Mouse (Mus musculus): ENCODE measurements around the gene H3f3a. TPM values are rescaled to one million over a fixed set of nuclear protein-coding genes. Genes with fewer than 3 reads are reported as not detected.

H3f3a gene
- total RNA-seq, 2 experiments from 2014 or later: 476 to 478 TPM

DNA sequence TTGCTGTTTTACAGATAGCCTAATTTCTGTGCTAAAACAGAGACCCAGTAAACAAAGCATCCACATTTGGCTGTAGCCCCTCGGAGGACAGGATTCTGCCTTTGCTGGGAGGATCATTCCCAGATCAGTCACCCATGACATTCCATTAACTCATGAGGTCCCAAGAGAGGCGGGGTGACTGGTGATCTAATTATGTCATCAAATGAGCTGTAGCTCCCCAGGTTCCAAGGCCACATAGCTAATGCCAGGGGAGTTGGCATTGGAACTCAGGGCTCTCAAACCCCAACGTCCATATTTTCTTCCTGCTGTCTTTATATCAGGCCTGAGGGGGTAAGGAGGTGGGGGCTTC, 30.2 kb downstream of the H3f3a start:
- DNase-seq (ENCODE audit: low spot score in 2 of 2): no peak

DNA sequence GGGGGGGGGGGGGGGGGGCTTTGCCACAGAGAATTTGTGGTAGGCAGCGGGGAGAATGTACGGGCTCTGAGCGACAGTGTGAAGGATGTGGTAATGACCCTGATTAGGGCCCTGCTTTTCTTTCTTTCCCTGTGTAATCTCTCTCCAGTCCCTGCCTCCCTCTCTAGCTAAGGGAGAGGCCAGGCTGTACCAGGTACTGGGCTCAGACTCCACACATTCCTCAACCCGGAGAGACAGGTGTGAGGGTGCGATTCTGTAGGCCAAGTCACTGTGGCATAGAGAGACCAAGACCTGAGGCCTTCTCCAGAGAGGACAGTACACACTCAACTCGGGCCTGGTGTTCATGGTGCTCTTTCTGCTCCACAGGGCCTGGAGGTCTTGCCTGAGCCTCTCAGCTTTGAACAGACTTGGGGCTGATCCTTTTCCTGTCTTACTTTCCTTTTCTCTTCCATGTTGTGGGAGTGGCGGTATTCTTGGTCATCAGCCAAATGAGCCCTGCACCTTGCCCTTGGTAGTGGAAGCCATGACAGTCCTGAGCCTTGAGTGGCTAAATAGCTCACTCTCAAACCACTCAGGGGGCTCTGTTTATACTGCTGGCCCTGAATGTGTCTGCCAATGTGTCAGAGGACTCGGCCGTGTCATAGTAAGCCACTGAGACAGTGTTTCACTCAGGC, 30.7 kb downstream of the H3f3a start:
- no peak for DNase-seq (ENCODE audit: low spot score in 2 of 2)

DNA sequence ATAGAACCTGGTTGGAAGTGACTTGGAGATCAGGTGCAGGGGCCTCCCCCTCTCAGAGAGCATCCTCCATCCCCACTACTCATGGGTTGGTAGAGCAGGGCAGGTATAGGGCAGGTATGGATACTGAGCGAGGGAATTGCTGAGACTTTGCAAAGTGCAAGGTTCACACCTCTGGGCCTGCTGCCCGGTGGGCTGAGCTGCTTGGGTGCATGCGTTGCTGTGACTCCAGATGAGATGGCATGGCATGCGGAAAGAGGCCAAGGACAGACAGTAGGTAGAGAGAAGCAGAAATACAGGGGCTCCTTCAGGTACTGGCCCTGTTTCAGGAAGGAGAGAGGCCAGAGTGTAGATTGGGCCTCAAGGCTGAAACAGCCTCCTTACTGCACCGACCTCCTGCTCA, 32.5 kb downstream of the H3f3a start:
- no peak for DNase-seq (ENCODE audit: low spot score in 2 of 2)

DNA sequence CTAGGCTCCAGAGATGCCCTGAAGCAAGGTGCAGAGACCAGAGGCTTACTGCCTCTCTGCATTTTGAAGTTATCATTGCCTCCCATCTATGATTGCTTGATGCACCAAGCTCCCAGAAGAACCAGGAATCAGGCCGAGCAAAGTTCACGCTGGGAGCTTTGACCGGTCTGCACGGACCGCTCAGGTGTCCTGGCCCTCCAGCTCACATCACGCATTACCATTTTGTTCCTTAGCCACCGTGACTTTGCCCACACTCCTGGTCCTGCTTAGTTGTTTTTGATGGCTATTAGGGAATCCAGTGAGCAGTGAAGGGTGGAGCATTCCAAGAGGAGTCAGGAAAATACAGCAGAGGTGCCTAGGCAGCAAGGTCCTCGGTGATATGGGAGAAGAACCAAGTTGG, 33.5 kb downstream of the H3f3a start:
- no peak for DNase-seq (ENCODE audit: low spot score in 2 of 2)

DNA sequence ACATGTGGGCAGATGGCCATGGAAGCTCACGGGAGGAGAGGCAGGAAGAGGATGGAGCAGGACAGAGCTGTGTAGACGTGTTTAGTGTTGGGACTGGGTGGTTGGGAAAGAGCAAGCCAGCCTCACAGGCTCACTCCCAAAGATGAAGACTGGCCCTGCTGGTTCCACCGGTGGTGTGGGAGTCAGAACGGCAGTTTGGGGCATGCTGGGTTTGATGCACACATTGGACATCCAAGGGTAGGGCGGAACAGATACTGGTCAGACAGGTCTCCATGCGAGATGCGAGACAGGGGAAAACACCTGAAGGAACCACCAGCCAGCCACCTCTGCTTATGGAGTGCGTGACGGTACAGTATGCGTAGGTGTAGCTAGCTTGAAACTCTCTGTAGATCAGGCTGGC, 34.8 kb downstream of the H3f3a start:
- DNase-seq (ENCODE audit: low spot score in 2 of 2): no peak

DNA sequence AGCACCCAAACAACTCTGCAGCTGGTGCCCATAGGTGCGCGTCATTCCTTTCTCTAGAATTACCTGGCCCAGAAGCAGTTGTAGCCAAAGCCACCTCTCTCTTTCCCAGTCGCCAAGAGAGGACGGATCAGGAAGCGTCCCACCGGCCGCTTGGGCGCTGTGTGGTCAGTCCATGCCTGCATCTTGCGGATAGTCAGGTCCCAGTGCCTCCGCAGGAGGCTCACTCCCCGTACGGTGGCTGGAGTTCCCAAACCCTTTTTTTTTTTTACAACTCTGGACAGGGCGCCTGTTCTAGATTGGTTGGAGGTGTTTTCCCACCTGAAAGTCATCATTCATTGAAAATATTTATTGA, 35.4 kb downstream of the H3f3a start:
- no peak for DNase-seq (ENCODE audit: low spot score in 2 of 2)

DNA sequence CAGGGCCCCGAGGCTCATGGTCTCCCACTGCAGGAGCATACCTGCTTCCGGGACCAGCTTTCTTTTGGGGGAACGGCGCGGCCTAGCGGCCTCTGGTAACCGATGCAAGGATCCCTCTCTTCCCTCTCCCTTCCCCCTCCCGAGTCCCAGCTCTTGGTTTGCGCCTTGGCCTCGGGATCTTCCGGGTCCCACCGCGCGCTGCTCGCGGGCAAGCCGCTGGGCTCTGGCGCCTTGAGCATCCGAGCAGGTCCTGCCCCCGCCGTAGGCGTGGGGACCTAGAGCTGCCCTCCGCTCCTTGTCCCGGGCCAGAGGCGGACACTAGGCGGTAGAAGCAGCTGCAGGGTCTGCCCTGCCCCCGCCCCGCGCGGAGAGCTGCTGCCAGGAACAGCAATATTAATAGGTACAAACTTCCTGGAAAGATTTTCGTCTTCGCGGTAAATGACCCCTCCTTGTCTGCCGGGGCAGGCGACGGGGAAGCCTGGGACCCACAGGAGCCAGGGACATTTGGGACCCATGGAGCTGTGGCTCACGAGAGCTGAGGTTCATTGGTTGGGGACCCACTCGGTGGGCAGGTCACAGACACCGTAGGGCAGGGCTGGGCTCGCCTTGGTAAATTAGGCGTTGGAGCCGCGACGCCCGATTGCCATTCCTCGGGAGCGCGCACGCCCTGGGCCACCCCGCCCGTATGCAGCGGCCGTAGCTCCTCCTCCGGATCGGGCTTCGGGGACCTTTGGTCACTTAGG, 35.9 kb downstream of the H3f3a start:
- peak; percentile 74 to 83 for DNase-seq (ENCODE audit: low spot score in 2 of 2)

DNA sequence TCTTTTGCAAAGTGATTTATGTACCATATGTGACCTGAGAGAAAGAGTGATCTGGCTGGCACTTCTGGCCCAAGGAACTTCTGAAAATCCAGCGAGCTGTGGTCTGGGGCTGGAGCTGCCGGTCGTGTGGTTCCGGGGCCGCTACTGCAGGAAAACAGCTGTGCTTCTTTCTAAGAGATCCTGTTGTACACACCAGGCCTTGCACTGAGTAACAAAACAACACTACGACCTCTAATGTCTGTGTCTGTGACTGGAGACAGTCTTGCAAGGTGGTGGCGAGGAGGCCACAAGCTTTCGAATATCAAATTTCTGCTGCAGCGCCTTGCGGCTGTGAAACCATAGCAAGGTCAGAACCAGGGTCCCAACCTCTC, 36.5 kb downstream of the H3f3a start:
- no peak for DNase-seq (ENCODE audit: low spot score in 2 of 2)

DNA sequence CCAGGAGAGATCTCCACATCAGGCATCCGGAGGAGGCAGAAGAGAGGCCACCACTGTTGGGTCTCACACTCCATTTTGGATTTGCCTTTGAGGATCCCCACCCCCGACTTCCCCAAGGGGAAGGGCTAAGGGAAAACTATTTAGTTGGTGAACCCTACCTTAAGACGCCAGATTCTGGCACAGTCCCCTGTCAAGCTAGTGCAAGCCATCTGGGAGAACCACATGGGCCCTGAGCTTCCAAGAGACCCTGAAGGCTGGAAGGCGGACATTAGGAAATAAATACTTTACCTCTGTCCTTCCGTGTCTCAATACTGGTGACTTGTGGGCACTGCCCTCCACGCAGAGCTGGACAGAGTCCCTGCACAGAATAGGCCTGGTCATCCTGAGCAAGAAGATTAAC, 37.2 kb downstream of the H3f3a start:
- no peak for DNase-seq (ENCODE audit: low spot score in 2 of 2)

DNA sequence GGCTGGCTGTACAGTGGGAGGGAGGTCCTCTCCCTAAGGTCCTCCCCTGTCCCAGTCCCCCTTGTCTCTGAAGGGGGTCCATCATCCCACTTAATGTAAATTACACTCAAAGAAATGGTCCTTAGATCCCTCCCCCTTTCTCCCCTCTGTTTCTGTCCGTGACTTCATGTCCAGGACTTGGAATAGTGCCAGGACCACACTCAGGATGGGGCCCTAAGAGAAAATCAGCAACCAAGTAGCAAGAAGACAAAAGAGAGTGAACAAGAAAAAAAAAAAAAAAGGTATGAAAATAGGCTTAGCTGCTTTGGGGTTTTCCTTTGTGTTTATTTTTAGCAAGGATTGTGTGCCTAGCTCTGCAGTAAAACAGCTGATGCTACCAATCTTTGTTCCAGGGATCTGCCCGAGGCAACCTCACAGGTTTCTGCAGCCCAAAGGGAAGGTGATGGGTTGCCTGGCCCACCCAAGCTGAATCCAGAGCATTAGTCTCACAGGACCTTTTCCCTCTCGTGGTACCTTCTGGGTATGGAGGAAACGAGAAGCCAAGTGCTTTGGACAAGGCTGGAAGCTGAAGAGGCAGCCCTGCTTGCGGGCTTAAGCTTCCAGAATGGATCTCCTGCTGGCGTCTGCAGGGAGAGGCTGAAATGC, 37.8 kb downstream of the H3f3a start:
- no peak for DNase-seq (ENCODE audit: low spot score in 2 of 2)

DNA sequence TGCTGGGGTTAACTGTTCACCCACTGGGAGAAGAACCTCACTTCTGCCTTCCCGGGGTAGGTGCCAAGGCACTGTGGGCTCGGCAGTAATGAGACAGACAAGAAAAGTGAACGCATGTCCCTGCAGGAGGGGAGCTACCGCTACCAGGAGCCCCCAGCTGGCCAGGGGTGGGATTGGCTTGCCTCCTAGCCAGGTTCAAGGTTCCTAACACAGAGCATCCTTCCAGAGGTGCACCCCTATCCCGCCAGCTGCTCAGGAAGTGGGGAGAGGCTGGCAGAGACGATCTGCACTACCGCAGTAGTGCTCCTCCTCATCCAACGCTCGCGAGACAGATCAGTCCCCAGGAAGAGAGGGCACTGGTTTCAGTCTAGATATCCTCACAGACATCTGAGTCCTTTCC, 38.4 kb downstream of the H3f3a start:
- DNase-seq (ENCODE audit: low spot score in 2 of 2): no peak

DNA sequence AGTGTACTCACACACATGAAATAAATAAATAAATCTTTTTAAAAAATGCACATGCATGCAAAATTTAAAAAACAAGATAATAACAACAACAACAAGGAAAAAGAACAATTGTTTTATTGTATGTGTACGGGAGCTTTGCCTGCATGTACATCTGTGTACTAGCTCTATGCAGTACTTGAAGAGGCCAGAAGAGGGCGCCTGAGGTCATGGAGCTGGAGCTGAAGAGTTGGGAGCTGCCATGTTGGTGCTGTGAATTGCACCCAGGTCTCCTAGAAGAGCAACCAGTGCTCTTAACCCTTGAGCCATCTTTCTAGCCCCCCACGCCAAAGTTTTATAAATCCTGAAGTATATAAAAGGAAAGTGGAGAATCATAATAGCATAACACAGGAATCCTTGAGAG, 39.1 kb downstream of the H3f3a start:
- DNase-seq (ENCODE audit: low spot score in 2 of 2): no peak

DNA sequence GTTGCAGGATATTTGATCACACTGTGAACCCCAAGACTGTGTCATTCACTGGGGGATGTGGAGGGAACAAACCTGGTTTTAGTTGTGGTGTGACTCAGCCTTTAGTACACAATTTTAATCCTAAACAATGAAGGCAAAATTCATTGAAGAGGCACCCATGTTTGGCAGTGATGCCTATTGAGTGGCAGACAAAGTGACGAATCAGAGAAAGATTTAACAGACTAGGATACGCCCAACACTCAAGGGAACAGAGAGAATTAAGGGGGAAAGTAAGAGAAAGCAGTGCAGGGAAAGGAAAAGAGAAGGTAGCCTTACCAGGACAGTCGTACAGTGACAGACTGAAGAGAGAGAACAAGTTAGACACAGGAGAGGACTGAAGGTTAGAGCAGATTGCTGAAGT, 41.5 kb downstream of the H3f3a start:
- no peak for DNase-seq (ENCODE audit: low spot score in 2 of 2)

DNA sequence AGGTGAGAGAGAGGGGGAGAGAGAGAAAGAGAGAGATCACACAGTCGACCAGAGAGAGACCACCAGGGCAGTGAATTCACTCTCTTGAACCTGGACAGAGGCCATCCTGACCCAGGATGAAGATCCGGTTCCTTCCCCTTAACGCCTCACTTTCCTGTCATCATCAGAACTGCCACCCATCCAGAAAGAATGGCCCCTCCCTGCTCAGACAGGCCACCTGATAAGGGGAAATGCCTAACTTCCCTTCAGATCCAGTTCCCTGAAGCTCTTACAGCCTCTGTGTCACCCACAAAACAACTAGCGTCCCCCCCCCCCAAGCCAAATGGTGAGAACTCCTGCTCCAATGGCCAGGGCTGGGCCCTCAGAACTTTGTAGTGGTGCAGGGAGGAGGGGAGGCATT, 42.0 kb downstream of the H3f3a start:
- no peak for DNase-seq (ENCODE audit: low spot score in 2 of 2)

DNA sequence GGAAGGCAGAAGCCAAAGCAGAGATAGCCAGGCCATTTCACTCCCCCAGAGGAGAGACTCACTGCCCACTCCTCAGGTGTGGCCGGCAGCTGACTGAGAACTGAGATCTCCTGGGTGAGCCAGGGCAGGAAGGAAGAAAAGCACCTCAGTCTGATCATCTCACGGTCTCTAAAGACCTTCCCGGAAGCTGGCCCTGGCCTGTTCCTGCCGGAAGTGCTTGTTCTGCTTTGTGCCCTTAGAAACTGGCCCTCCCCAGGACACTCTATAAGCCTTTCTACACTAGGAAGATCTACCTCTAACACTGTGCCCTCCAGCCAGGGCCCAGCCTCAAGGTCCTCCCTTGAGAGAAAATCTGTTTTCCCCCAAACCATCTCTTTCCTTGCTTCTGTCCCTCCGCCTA, 42.4 kb downstream of the H3f3a start:
- DNase-seq (ENCODE audit: low spot score in 2 of 2): no peak

DNA sequence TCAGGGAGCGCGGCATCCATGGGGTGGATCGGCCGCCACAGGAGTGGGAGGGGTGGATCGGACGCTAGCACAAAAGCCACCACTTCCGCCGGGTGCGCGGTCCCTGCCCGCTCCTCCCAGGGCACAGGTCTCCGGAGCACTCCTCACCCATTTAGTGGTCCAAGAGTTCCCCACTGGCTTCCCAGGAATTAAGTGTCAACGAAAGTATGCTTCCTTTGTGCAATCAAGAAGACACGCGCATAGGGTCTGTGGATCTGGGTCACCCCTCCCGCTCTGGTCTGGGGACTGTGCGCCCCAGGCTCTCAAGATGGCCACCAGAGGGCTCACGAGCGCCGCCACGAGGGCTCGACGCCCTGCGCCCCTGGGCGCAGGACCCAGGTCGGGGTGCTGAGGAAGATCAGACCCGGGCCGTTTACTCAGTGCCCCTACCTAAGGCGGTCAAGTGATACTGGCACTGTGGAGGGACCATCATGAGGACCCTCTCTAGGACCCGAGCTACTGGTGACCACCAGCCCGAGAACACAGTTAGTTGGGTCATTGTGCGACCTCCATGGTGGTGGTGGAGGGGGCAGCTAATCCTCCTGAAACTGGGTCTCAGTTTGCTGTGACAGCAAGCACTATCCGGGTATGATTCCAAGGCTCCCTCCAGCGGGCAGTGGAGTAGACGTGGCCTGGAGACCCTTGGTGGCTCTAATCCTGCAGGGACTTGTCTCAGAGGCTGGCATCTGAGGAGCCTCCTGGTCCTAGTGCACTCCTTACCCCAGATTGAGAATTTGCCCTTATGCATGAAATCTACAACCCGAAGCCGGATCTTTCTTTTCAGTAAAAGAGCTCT, 45.2 kb downstream of the H3f3a start:
- peak; percentile 74 to 83 for DNase-seq (ENCODE audit: low spot score in 2 of 2)

DNA sequence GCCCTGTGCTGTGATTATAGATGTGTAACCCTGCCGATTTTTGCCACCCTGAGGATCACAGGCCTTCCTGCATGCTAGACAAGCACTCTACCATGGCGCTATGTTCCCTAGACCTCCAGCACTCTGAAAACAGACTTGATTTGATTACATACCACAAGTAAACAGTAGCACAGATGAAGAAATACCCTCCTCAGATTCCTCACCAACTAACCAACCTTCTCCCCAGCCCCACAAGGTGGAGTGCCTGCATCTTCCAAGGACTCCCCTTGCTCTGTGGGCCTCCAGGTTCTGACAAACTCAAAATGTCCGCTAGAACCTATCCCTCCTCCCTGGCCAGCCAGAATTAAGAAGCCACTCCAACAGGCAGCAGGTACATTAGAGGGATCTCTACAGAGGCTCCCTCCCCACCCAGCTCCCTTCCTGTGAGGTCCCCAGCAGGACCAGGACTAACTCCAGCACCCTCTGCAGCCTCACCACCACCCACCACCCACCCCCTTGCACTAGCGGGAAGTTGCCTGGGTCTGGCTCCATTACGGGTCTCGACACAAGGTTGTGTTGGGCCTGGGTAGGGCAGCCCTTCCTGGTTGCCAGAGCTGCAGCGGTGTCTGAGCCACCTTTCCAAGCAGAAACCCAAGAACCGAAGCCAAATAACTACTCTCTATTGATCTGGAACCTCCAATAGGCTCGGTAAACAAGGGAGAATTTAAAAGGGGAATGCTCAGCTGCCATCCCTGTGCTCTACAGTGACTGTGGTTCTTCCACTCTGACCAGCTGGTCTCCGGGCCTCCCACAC, 46.0 kb downstream of the H3f3a start:
- no peak for DNase-seq (ENCODE audit: low spot score in 2 of 2)

DNA sequence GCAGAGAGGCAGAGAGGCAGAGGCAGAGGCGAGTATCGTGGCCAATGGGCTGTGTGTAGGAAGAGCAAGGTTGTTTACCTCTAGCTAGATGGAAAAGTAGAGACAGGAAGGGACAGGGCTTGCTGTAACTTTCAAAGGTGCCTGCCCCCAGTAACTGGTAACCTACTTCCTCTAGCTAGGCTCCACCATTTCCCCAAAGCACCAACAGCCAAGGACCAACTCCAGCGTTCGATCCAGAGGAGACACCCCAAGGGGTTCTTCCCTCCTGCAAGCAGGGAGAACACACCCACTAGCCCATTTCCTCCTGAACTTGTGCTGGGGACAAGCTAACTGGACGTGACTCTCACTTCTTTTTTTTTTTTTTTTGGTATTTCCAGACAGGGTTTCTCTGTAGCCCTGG, 47.2 kb downstream of the H3f3a start:
- no peak for DNase-seq (ENCODE audit: low spot score in 2 of 2)

DNA sequence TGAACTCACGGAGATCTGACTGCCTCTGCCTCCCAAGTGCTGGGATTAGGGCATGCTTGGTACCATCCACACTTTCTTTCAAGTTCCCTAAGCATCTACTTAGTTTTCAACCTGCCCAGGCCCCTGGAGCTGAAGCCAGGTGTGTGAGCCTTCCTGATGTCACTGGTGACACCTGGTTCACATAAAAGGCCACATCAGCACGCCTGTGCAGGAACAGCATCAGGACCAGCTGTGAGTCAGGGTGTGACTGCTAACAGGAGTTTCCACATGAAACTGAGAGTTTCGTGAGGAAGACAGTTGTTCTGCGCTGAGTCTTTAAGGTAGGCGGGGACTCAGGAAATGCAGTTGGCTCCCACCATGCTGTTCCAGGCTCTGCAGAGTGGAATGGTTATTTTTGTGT, 48.4 kb downstream of the H3f3a start:
- no peak for DNase-seq (ENCODE audit: low spot score in 2 of 2)

DNA sequence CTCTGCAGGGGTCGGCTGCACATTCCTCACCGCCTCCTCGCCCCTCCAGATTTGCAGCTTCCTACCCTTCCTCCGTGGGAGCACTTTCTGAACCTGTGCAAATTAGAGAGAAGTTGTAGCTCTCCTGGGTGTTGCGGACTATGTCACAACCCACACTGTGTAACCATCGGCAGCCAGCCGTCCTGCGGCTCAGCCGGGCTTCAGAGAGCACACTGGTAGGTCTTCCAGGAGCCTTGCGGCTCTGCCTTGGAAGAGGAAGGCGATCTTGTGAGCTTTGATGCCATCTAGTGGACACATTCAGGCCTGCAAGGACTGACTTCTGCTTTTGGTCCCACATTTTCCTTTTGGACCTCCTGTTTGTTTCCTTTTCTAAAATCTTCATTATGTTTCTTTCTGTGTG, 49.9 kb downstream of the H3f3a start:
- DNase-seq (ENCODE audit: low spot score in 2 of 2): peak; percentile 87 to 88

DNA sequence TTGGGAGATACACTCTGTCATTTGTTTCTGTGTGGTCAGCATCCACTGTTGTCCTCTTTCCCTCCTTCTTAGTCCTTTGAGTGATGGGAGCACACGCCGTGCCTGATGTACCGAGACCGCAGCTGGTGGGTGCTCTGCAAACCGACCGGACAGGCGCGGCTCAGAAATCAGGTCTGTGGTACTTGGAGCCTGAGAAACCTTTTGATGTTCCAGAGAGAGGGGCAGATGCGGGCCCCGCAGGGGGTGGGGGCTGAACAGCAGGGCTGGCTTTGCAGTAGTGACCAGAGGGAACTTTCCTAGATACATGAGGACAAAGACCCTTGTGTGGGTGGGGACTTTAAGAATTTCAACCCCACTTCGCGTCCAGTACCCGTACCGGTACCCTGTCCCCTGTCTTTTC, 50.4 kb downstream of the H3f3a start:
- no peak for DNase-seq (ENCODE audit: low spot score in 2 of 2)
